Mouse (Mus musculus) kidney, adult 2 months (tissue): ENCODE data around the gene Gba.

Experiments
- CTCF ChIP-seq: fragments of 200-500 bp; conservative IDR thresholded peaks from 2 replicates; pipeline ENCODE4 v1.5.1; 2011; ENCODE audit warnings: low read depth, mild to moderate bottlenecking, control low read depth, low read length, moderate library complexity, mixed read lengths; ENCODE audit not compliant: insufficient read depth, insufficient read length
- POLR2A ChIP-seq: fragments of 200-500 bp; IDR thresholded peaks from one replicate; pipeline ENCODE4 v1.6.1; 2011; ENCODE audit warnings: low read depth, low read length, control low read depth

DNA sequence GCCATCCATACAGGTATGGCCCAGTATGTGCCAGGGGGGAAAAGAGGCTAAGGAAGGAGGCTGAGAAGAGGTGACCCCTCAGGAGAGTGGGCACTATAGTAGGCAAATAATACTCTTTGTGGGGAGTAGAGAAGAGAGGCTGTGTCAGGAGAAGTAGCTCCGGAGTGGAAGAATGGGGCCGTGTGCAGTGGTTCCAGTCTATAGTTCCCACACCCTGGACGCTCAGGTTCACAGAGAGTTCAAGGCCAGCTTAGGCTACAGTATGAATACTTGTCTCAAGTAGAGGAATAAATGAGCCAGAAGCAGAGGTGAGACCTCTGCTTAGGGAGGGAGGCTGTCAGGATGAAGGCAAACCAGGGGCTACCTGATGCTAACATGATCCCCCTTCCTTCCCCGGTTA is 26.5 kb downstream of the Gba start:
- no peak for TF ChIP-seq POLR2A
- TF ChIP-seq CTCF, result no peak
